Comparison of ENCODE assay signal across 15 mouse cellular contexts in the genomic region with DNA sequence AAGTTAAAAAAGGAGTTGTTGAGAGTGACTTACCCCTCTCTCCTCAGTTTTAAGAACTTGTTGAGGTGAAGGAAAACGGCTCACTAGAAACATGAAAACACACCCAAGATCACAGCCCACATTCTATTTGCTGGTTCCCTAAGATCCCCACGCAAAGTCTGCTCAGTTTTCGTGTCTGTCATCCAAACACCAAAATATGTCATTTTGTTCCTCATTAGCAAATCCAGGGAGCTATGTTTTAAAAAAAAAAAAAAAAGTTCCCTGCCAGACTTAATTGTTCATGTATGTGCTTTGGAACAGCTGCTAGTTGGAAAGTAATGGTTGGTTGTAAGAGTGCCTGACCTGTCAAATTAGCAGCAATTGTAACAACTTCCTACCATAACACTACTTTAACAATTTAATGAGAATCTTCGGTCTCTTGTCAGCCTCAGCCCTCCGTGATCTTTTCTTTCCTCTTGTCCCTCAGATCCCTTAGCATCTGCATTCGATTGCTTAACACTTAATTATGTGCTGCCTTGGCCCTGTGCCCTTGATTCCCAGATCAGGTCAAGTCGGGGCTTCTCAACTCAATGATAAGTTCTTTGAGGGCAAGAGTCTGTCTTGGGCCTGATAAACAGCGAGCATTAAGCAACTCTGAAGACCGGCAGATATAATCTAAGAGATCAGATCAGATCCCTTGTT. TPM values are rescaled to one million over a fixed set of nuclear protein-coding genes. Genes with fewer than 3 reads are reported as not detected.
DNase-seq lines count a peak whose midpoint lies in the region; ATAC-seq and TF ChIP-seq lines count a peak whose summit lies in the region.
"Had no signal": no experiment of that assay in that cellular context is flagged by ENCODE, and none has a peak within 500 bp of the region (broad histone marks: within the 10 kb centered on the region; RNA-seq: fewer than 3 reads in every experiment).

No protein-coding gene starts in this region.

- H3K36me3 ChIP-seq in kidney, adult 2 months (ENCODE audit: control insufficient read depth, insufficient read depth, low read length) = no peaks in the 10 kb centered on the region
- no peaks in the 10 kb centered on the region for H3K36me3 ChIP-seq in kidney, embryonic 14.5 days (ENCODE audit: control insufficient read depth, insufficient read depth, low read length)
- no peaks in the 10 kb centered on the region for H3K36me3 ChIP-seq in lung, embryonic 16.5 days (ENCODE audit: control insufficient read depth, insufficient read depth, low read length)
- H3K36me3 ChIP-seq: hindbrain, embryonic 12.5 days; liver, embryonic 13.5 days; midbrain, embryonic 12.5 days had no signal

- H3K4me3 ChIP-seq in kidney, adult 2 months (ENCODE audit: insufficient read depth, low read depth, low read length) = no peak overlapping the region
- no peak overlapping the region for H3K4me3 ChIP-seq in kidney, embryonic 14.5 days (ENCODE audit: low read length)
- no peak overlapping the region for H3K4me3 ChIP-seq in lung, embryonic 16.5 days (ENCODE audit: low read length)
- H3K4me3 ChIP-seq: liver, embryonic 13.5 days had no signal

- no peak for TF ChIP-seq POLR2A in kidney, adult 2 months (IDR thresholded peaks at IDR 0.05; ENCODE audit: low read depth, low read length)

- H3K9me3 ChIP-seq in kidney, embryonic 14.5 days (ENCODE audit: control insufficient read depth, low read length) = no peaks in the 10 kb centered on the region
- no peaks in the 10 kb centered on the region for H3K9me3 ChIP-seq in lung, embryonic 16.5 days (ENCODE audit: control insufficient read depth, low read length)
- H3K9me3 ChIP-seq: hindbrain, embryonic 12.5 days; liver, embryonic 13.5 days; midbrain, embryonic 12.5 days had no signal

- H3K4me1 ChIP-seq in kidney, adult 2 months (ENCODE audit: control insufficient read depth, insufficient read depth, low read length) = no peaks in the 10 kb centered on the region; the same call in 1 of the 2 replicates
- H3K4me1 ChIP-seq in kidney, embryonic 14.5 days (ENCODE audit: control insufficient read depth, insufficient read depth, low read length) = no peaks in the 10 kb centered on the region
- H3K4me1 ChIP-seq in lung, embryonic 16.5 days (replicated peaks; ENCODE audit: control insufficient read depth, insufficient read depth, low read length) = peaks cover 17% of the 10 kb centered on the region; the same call in 1 of the 2 replicates

- H3K4me2 ChIP-seq in kidney, embryonic 14.5 days (replicated peaks; ENCODE audit: low read depth, low read length) = no peak overlapping the region
- no peak overlapping the region for H3K4me2 ChIP-seq in lung, embryonic 16.5 days (ENCODE audit: low read depth, low read length)

- WGBS in kidney, adult 2 months = 73% methylated on average over 9 of the region's 9 CpGs
- 62% methylated on average over 9 of the region's 9 CpGs for whole genome bisulfite sequencing in kidney, embryonic 14.5 days
- 35% methylated on average over 9 of the region's 9 CpGs for WGBS in lung, embryonic 16.5 days

- no peak for TF ChIP-seq CTCF in kidney, adult 2 months (conservative IDR thresholded peaks at IDR 0.05; ENCODE audit: insufficient read depth, insufficient read length, low read depth, low read length)

- H3K27me3 ChIP-seq in kidney, adult 2 months (replicated peaks; ENCODE audit: control insufficient read depth, insufficient read depth, low read length) = 0 out of 2 replicates have a peak, but pooled peaks cover 1% of the 10 kb centered on the region
- no peaks in the 10 kb centered on the region for H3K27me3 ChIP-seq in kidney, embryonic 14.5 days (ENCODE audit: control insufficient read depth, insufficient read depth, low read length)
- no peaks in the 10 kb centered on the region for H3K27me3 ChIP-seq in lung, embryonic 16.5 days (ENCODE audit: control insufficient read depth, insufficient read depth, low read depth, low read length)
- H3K27me3 ChIP-seq: hindbrain, embryonic 12.5 days had no signal

- no peak overlapping the region for H3K27ac ChIP-seq in kidney, adult 2 months (ENCODE audit: insufficient read depth, low read depth, low read length)
- no peak overlapping the region for H3K27ac ChIP-seq in kidney, embryonic 14.5 days (ENCODE audit: low read depth, low read length)
- H3K27ac ChIP-seq in lung, embryonic 16.5 days (ENCODE audit: low read length) = no peak overlapping the region
- H3K27ac ChIP-seq: hindbrain, embryonic 12.5 days; liver, embryonic 13.5 days; midbrain, embryonic 12.5 days had no signal

- peak; percentile 14 for DNase-seq in embryo, embryonic 10.5 days (ENCODE audit: low spot score)
- DNase-seq in embryo, embryonic 10 days (ENCODE audit: low spot score) = no peak
- DNase-seq in kidney, adult 2 months = peak; percentile 14
- peak; percentile 58 for DNase-seq in adipocyte (ENCODE audit: low spot score)
- DNase-seq in spleen, postnatal 4 days (ENCODE audit: low spot score in 2 of 2) = no peak
- DNase-seq: adrenal gland, postnatal 36 days; cerebellum, adult 8-10 months; liver, embryonic 13.5 days; thymus, adult 18-20 months had no signal

- ATAC-seq in kidney, embryonic 14.5 days (ENCODE audit: low FRiP score, low TSS enrichment) = no peak
- peak; percentile 18; the same call in 1 of the 2 replicates for ATAC-seq in lung, embryonic 16.5 days (ENCODE audit: low read depth)
- ATAC-seq in activated CD4-positive, CD25-positive, alpha-beta regulatory T cell, adult 4 months = no peak
- ATAC-seq: forebrain, embryonic 16.5 days had no signal

- H3K9ac ChIP-seq in kidney, embryonic 14.5 days (ENCODE audit: low read depth, low read length) = no peak overlapping the region
- no peak overlapping the region for H3K9ac ChIP-seq in lung, embryonic 16.5 days (ENCODE audit: low read length)
- H3K9ac ChIP-seq: hindbrain, embryonic 12.5 days; liver, embryonic 13.5 days; midbrain, embryonic 12.5 days had no signal

RNA-seq across cellular contexts. Expression of a gene that starts 1.2 kb away (rescaled TPM):
- polyA plus RNA-seq in kidney, adult 2 months (2012; rRNA removed) = 4.2 and 6.4 TPM in 2 replicates
- polyA plus RNA-seq in kidney, embryonic 14.5 days (2014; fragmentation: Nextera tagmentation; extraction: Ambion mirVana) = 14.7 and 16.8 TPM in 2 replicates
- 23.5 and 25.2 TPM in 2 replicates for polyA plus RNA-seq in lung, embryonic 16.5 days (2015; fragmentation: Nextera tagmentation; extraction: Ambion mirVana)
- polyA plus RNA-seq in activated CD4-positive, CD25-positive, alpha-beta regulatory T cell, adult 4 months (2017; shearing (Covaris generic)) = under 1 TPM; 0.18 to 0.26 TPM

Comparison
In these comparisons a context has a peak if more than half of its experiments do, and no peak if none do; other contexts are left out.
1. DNase-seq: peak in embryo, embryonic 10.5 days (single experiment), kidney, adult 2 months (single experiment) and adipocyte (single experiment); none in embryo, embryonic 10 days (single experiment) and spleen, postnatal 4 days (0 of 2).